ENCODE assay signal across 16 mouse cellular contexts in genomic region chr9:13894491-13894890, GRCm38 (mm10).
DNase-seq lines count a peak whose midpoint lies in the region; ATAC-seq and TF ChIP-seq lines count a peak whose summit lies in the region.
"Had no signal": no experiment of that assay in that cellular context is flagged by ENCODE, and none has a peak within 500 bp of the region (broad histone marks: within the 10 kb centered on the region; RNA-seq: fewer than 3 reads in every experiment).

No protein-coding gene starts in this region.

- peak in 1 of 2 experiments; percentile 37 for DNase-seq in layer of hippocampus, adult 2 months (ENCODE audit: low spot score in 2 of 2)
- DNase-seq in layer of hippocampus, postnatal 14 days (ENCODE audit: low spot score in 2 of 2), result no peak
- DNase-seq in CD4-positive helper T cell, adult 2 months (ENCODE audit: low read depth, low spot score), result peak; percentile 85
- no peak for DNase-seq in retina, postnatal 1 day
- DNase-seq in lung, postnatal 10 days, result no peak
- no peak for DNase-seq in cerebellum, postnatal 4 days (ENCODE audit: low spot score in 2 of 2)
- DNase-seq: cerebellum, postnatal 25 days; gastrocnemius, postnatal 10 days; lung, postnatal 36 days had no signal

- H3K4me1 ChIP-seq in embryonic fibroblast, embryonic 13.5 days (ENCODE audit: control insufficient read depth, insufficient read depth, low read length), result peaks cover 20% of the 10 kb centered on the region
- H3K4me1 ChIP-seq: liver, embryonic 12.5 days had no signal

- no peak for TF ChIP-seq POLR2A in embryonic fibroblast, embryonic 13.5 days (IDR thresholded peaks at IDR 0.05; ENCODE audit: low read depth, low read length)

- peak; percentile 48; the same call in 1 of the 2 replicates for ATAC-seq in megakaryocyte progenitor cell, adult 5-6 weeks (replicated peaks; ENCODE audit: poor library complexity)
- ATAC-seq: intestine, embryonic 16.5 days; liver, embryonic 12.5 days had no signal

- no peak for TF ChIP-seq CTCF in layer of hippocampus, adult 2 months (conservative IDR thresholded peaks at IDR 0.05)
- no peak for TF ChIP-seq CTCF in embryonic fibroblast, embryonic 13.5 days (IDR thresholded peaks at IDR 0.05; ENCODE audit: borderline replicate concordance, insufficient read depth, low read length)

- H3K27ac ChIP-seq in layer of hippocampus, adult 2 months, result peak overlapping the region; percentile 96
- H3K27ac ChIP-seq in embryonic fibroblast, embryonic 13.5 days (ENCODE audit: insufficient read depth, low read length), result peak overlapping the region; percentile 91
- H3K27ac ChIP-seq: heart, embryonic 15.5 days; liver, embryonic 12.5 days; stomach, postnatal 0 days had no signal

- no peak overlapping the region for H3K4me3 ChIP-seq in layer of hippocampus, adult 2 months
- H3K4me3 ChIP-seq in embryonic fibroblast, embryonic 13.5 days (ENCODE audit: insufficient read depth, low read length), result no peak overlapping the region
- H3K4me3 ChIP-seq: erythroblast, embryonic 14.5 days; heart, embryonic 15.5 days; liver, embryonic 12.5 days had no signal
